Mouse (Mus musculus) layer of hippocampus, adult 2 months (tissue): ENCODE measurements at regions not wholly inside any gene's neighbourhood (a gene's known extent, or its start where the extent isn't known, plus 50 kb on each side); places are given as distances from the start of the nearest gene placed in this dataset.
A peak's percentile ranks its signal among the peaks of the same experiment; 100 is the strongest.
"Not testable (repeated sequence)": the region's sequence is repeated elsewhere in the genome, so short reads cannot be mapped to it uniquely, and the experiment has no call there.

Experiments
- DNase-seq, 2 experiments: peaks; one replicate each; pipeline ENCODE4 v3.0.0; 2022; ENCODE audit warnings: low spot score in 2 of 2
- H3K27ac ChIP-seq: fragments of 200-600 bp; 2 replicates; pipeline ENCODE4 v1.8.1; 2022
- H3K4me3 ChIP-seq: fragments of 200-600 bp; 2 replicates; pipeline ENCODE4 v1.8.1; 2022; ENCODE audit warnings: mild to moderate bottlenecking
- CTCF ChIP-seq: fragments of 200-600 bp; conservative IDR thresholded peaks from 2 replicates; pipeline ENCODE4 v1.8.1; 2022; ENCODE audit warnings: antibody characterized with exemption, mild to moderate bottlenecking, moderate library complexity

DNA sequence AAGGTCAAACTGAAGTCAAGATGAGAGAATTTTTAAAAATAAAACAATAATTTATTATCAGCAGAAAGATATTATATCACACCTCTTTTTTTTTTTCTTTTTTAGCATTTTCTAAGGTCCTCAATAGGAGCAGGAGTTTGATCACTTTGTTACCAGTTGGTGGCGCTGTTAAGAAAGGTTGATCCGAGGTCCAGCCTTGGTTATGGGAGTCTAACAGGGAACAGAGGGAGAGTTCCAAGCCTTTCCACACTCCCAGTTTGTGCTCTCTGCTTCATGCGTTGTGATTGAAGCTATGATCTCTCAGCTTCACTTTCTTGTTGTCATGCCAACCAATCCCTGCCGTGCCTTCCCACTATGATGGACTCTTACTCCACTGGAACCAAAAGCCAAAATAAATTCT, 83.8 kb downstream of the Fam174a start:
- DNase-seq: no peak
- Histone ChIP-seq H3K27ac (no peak overlapping the region), H3K4me3 (no peak overlapping the region)
- peak; percentile 58 for TF ChIP-seq CTCF

DNA sequence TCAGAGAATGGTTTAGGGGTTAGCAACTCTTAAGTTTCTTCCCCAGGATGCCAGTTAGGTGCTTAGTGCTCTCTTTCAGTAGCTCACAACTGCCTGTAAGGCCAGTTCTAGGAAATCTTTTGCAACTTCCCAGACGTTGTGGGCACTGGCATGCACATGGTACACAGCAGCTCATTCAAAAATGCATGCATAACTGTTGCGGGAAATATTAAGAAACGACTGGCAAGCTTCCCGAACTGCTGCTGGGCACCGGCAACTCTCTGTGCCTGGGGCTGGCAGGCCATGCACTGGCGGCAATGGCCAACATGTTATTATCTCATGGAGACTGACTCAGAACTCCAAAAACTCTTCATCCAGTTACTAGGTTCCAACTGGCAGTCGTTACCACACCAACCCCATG, 86.3 kb downstream of the Fam174a start:
- Histone ChIP-seq H3K27ac (no peak overlapping the region), H3K4me3 (no peak overlapping the region)
- no peak for DNase-seq
- TF ChIP-seq CTCF: no peak

DNA sequence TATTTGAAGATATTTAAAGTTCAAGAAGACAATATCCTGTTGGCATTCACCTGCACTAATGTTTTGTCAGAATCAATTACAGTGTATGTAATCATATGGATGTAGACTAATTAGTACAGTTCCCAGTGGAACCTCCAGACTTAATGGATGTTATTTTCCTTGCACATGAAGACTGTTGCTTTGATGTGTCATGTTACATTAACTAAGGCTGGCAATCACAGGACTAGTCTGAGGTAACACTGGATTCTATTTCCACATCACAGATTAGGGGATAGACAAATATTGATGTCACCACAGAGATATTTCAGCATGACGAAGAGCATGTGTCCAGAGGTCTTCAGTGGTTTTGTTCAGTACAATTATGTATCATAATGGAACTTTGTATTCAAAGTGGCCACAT, 108.8 kb downstream of the Fam174a start:
- no peak overlapping the region for H3K4me3 ChIP-seq
- TF ChIP-seq CTCF: no peak
- no peak for DNase-seq
- H3K27ac ChIP-seq: no peak overlapping the region

DNA sequence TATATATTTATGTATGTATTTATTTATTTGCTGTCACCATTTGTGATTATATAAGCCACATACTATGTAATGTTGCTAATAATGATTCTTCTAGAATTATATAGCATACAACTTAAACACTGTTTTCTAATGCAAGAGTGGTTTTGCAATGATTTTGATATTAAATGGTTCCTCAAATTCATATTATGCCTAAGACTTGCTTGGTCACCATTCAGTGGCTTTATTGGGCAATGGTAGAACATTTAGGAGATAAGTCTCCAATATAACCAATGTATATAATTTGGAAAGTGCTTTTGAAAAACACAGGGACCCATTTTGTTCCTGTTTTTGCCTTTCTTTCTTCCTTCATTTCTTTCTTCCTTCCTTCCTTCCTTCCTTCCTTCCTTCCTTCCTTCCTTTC, 112.0 kb downstream of the Fam174a start:
- Histone ChIP-seq H3K27ac (no peak overlapping the region), H3K4me3 (no peak overlapping the region)
- no peak for DNase-seq
- TF ChIP-seq CTCF: no peak

DNA sequence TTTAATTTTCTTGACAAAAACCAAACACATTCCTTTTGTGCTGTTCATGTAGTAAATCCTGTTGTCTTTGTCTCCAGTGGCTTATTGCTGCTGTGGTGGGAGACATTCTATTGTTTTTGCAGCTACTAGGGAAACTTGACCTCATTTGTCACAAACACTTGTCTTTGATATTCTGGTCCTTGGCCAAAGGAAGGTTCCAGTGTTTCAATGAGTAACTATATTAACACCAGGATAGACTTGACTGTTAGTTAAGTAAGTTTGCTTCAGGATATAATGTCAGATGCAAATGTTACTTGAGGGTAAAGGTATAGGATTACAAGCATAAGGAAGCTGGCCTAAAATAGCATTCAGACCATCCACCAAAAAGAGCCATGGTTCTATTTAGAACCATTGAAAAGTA, 123.7 kb downstream of the Fam174a start:
- H3K4me3 ChIP-seq: no peak overlapping the region
- no peak for DNase-seq
- no peak for TF ChIP-seq CTCF
- no peak overlapping the region for H3K27ac ChIP-seq

DNA sequence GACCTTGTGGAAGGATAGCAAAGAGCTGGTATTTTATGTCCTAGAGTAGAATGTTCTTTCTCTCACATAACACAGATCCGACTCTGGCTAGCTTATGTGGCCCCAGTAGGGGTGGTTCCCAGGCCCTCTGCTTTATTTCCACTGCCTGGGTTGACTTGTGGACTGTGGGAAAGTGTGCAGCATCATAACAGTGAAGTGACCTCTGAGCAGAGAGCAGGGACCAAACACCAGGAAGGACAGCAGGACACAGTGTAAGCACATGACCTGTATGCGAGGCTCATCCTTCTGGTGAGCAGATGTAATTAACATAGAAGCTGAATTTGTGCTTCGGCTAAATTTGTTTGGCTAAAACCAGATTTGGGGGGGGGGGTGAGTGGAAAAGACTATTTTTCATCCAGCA, 132.1 kb downstream of the Fam174a start:
- DNase-seq: no peak
- no peak for TF ChIP-seq CTCF
- no peak overlapping the region for H3K27ac ChIP-seq
- no peak overlapping the region for H3K4me3 ChIP-seq

DNA sequence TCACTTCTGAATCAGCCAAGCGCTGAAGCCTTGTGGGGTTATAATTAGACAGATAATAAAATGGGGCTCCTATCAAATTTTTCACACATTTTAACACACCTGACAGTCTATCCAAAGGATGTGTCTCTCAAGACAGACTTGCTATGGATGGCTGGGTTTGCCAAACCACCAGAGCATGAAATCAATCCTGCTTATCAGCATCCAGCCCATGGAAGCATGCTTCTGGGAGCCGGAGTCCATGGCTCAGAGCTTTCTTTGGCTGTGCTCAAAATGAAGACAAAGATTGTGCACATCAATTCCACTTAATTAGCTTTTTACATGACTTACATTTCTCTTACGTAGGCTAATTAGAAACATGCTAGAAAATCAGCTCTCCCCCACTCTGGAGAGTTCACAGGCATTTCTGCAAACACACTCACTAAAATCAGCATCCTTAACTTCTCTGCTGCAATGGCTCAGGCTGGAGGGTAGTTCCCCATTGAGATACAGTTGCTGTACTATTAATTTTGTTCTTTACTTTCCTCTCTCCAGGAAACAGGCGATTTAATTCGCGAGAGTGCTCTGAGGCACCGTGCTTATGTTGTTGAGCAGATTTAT, 135.6 kb downstream of the Fam174a start:
- no peak for TF ChIP-seq CTCF
- no peak overlapping the region for H3K27ac ChIP-seq
- no peak overlapping the region for H3K4me3 ChIP-seq
- DNase-seq: no peak

DNA sequence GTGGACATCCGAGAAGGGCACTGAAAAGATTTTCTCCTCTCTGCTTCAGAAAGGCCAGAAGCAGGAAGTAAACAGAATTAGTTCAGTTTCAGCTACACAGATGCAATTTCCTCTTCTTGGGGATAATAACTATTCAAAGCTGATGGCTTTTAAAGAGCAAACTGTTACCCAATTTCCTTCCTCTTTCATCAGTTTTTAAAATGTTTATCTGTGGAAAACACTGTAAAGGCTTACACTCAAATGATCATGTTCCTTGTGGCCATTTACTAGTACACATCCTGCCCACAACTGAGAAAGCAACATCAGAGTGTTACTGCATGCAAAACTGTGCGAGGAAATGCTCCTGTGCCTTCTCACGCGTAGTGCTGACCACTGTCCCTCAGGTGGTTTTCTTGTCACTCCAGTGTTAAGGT, 137.5 kb downstream of the Fam174a start:
- no peak for DNase-seq
- no peak for TF ChIP-seq CTCF
- no peak overlapping the region for H3K4me3 ChIP-seq
- H3K27ac ChIP-seq: peak overlapping the region; percentile 61; the same call in 1 of the 2 replicates

DNA sequence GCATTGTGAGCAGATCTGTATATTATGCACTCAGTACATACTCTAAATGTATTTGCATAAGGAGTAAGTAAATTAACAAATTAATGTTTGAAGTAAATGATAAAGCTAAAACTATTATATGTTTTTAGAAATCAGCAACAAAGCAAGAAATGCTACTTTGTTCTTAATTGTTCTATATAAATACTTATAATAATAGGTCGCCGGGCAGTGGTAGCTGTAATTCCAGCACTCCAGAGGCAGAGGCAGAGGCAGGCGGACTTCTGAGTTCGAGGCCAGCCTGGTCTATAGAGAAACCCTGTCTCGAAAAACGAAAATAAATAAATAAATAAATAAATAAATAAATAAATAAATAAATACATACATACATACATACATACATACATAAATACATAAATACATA, 138.3 kb downstream of the Fam174a start:
- peak; percentile 29 to 61 for DNase-seq
- not testable (repeated sequence) for H3K4me3 ChIP-seq, H3K27ac ChIP-seq

DNA sequence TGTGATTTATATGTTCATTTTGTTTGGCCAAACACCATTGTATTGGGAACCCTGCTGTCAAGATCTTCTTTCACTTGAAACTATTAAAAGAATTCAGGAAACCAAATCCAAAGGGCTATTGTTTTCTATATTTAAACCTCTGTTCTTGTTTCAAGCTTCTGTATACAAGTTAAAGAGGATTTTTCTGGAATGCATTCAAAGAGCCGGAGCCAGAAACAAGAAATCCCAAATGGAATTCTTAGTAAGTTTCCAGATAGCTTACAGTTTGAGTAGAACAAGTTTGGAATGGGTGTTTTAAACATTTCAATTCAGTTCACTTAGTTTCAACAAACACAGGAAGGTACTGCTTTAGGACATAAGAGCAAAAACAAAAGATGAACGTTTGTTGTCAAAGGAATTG, 140.8 kb downstream of the Fam174a start:
- 0 out of 2 replicates have a peak overlapping the region, but pooled peaks have one; percentile 63 for H3K27ac ChIP-seq
- no peak for DNase-seq

DNA sequence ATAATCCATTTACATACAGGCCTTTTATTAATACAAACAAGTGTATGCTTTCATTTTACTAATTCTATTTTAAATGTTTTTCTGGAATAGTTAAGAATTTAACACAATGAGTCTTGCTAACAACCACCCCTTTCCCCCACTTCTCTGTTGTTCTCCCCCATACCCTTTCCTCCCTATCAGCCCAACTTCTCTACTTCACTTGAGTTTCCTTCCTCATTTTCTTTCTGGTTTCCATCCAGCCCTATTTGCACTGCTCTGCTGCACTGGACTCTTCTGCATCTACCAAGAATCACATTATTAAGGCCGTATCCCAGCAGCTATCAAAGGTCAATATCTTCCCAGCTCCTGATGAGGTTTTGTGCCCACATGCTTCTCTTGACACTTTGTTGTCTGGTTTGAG, 145.9 kb downstream of the Fam174a start:
- H3K4me3 ChIP-seq: no peak overlapping the region
- no peak overlapping the region for H3K27ac ChIP-seq
- TF ChIP-seq CTCF: no peak
- DNase-seq: no peak

More for the DNA sequence above, 140.8 kb downstream of the Fam174a start:
- no peak for TF ChIP-seq CTCF
- H3K4me3 ChIP-seq: no peak overlapping the region

DNA sequence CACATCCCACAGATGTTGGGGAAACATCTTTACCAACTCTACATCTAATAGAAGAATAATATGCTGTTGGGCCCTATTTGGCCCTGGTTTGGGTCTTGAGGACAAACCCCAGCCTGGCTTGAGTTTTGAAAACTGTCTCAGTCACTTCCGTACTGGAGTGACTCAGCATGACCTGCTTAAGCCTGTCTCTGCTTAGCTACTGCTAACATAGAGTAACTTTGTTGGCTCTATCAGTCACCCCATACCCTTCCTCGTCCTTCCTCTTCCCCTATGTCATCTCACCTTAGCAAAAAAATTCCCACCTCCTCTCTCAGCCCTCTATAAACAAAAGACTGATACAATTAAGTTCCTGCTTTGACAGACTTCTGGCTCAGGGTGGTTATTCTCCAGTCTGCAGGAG, 154.7 kb downstream of the Fam174a start:
- TF ChIP-seq CTCF: no peak
- no peak for DNase-seq
- Histone ChIP-seq H3K4me3 (no peak overlapping the region), H3K27ac (no peak overlapping the region)

DNA sequence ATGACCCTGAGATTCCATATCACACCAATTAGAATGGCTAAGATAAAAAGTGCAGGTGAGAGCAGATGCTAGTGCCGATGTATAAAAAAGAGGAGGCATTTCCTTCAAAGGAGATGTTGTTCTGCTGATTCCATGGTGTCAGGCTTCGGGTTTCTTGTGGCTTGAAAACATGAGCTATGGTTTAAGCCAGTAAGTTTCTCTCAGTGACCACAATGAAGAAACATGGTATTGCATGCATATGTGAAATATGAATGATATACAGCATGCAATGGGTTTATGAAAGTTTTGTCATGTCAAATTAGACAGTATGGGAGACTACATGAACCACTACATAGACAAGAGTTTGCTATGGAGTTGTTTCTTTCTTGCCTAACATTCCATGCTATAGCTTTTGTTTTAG, 155.3 kb downstream of the Fam174a start:
- no peak for DNase-seq
- Histone ChIP-seq H3K27ac (no peak overlapping the region), H3K4me3 (no peak overlapping the region)
- TF ChIP-seq CTCF: no peak

DNA sequence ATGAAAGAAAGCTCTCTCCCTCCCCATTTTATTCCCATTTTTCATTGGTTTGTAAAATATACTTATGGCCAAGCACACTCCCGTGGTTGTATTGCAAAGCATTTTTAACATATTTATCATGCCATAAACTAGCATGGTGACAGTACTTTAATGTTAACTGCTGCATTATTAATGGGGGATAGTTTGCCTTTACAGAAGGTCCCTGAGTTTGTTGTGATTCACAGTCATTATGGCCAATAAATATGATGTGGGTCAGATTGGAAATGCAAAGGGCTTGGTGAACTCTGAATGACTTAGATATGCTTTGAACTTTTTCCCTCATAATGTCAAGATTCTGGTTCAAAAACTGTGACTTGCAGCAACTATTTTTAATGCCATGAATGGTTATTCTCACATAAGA, 157.1 kb downstream of the Fam174a start:
- Histone ChIP-seq H3K27ac (no peak overlapping the region), H3K4me3 (no peak overlapping the region)
- no peak for TF ChIP-seq CTCF
- DNase-seq: no peak

DNA sequence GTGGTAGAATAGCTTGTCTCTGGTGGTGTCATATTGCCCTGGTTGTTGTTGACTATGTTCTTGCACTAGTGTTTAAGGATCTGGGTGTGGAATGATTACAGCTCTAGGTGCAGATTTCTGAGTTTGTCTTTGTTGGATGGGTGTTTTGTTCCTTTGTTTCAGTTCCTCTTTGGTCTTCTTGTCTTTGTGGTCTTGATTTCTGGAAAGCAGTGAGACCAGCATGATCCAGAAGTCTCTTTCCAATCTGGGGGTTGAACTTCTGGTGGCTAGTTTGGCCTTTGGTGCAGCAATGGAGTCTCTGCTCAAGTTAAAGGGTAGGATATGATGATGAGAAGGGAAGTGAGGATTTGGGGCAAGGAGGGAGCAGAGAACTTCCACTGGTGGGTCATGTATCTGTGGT, 174.4 kb downstream of the St8sia4 start:
- H3K27ac ChIP-seq: no peak overlapping the region
- H3K4me3 ChIP-seq: no peak overlapping the region
- no peak for TF ChIP-seq CTCF
- no peak for DNase-seq

DNA sequence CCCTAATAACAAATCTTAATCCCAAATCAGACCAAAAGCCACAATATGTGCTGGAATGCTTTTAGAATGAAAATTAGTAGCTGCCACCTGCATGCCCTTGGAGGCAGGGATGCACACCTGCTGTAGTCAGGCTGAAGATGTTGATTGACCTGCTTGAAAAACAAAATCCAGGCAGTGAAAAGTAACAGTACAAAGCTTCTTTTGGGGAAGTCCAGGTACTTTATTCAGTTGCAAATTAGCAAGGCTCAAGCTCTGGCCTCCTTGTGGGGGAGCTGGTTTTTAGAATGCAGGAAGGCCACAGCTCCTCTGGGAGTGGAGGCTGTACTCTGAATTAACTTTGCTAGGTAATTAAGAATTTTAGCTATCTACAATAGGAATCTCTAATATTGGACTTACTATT, 166.7 kb downstream of the St8sia4 start:
- DNase-seq, H3K27ac ChIP-seq, H3K4me3 ChIP-seq: not testable (repeated sequence)
